Mouse (Mus musculus) yolk sac, embryonic 10.5 days (tissue): Measurements from ENCODE around the gene Amt.
"Not testable (repeated sequence)": the region's sequence is repeated elsewhere in the genome, so short reads cannot be mapped to it uniquely, and the experiment has no call there.

Experiments used
- DNase-seq: peaks from one replicate; pipeline ENCODE4 v3.0.0-alpha.2; 2017; ENCODE audit warnings: low spot score

The Amt gene

DNA sequence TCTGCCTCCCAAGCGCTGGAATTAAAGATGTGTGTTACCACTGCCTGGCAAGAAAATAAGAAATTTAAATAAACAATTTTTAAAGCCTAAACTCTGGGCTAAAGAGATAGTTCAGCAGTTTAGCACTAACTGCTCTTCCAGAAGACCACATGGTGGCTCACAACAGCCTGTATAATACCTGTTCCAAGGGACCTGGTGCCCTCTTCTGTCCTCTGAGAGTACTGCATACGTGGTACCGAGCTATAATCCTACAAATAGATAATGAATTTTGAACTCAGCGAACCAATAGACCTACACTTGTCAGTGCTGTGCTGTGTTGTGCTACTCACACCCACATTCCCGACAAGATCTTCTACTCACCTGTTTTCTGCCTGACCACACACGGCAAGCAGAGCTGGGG lies 12.2 kb upstream of the Amt start:
- DNase-seq: peak; percentile 57

DNA sequence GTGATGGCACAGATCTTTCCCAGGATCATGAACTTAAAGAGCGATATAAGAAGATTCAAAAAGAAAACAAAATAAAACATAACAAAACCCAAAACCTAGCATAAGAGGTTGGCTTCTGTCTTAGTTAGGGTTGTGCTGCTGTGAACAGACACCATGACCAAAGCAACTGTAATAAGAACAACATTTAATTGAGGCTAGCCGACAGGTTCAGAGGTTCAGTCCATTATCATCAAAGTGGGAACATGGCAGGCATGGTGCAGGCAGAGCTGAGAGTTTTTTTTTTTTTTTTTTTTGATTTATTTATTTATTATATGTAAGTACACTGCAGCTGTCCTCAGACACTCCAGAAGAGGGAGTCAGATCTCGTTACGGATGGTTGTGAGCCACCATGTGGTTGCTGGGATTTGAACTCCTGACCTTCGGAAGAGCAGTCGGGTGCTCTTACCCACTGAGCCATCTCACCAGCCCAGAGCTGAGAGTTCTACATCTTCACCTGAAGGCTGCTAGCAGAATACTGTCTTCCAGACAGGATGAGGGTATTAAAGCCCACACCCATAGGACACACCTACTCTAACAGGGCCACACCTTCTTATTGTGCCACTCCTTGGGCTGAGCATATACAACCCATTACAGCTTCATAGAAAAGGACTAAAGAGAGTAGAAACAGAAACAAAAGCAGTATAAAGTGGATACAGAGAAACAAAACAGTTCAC lies 9.0 kb upstream of the Amt start:
- not testable (repeated sequence) for DNase-seq

DNA sequence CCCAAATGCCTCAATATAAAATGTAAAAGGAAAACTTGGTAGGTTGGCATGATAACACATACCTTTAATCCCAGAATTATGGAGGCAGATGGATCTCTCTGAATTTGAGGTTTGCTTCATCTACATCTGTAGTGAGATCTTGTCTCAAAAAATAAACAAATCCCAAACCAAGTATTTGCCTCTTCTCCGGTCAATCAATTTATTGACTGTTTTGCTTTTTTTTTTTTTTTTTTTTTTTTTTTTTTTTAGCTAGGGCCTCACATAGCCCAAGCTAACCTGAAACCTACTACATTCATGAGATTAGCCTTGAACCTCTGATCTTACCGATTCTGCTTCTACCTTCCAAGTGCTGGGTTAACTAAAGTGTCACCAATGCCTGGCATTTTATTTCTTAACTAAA lies 7.3 kb upstream of the Amt start:
- DNase-seq: no peak

DNA sequence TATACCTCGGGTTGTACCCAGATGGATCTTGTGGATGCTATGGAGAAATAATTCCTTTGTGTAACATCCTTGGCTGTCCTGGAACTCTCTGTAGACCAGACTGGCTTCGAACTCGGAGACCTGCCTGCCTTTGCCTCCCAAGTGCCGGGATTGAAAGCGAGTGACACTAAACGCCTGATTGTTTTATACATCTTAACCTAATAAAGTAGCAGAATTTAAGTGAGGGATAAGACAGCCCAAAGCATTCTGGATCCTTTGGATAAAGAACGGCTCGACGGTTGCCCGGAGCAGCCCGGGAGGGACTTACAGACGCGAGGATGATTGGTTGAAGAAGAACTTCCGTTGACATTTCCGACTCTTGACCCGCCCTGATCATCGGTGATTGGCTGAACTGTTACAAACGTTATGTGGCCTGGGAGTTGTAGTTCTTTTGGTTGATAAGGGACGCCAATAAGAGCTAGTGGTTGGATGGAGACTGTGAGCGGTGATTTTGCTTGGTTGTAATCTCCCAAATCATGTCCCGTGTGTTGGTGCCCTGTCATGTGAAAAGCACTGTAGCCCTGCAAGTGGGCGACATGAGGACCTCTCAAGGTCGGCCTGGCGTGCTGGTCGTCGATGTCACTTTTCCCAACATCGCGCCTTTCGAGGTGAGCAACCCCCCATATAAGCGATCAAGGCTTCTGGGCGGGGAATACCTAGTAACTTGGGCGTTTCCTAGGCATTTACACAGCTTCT lies 6.5 kb upstream of the Amt start, which contains the start of gene Nicn1:
Gene Nicn1 (plus strand): TSS at position 414 of the 735 bp plus-strand sequence.
- DNase-seq: peak; percentile 93

DNA sequence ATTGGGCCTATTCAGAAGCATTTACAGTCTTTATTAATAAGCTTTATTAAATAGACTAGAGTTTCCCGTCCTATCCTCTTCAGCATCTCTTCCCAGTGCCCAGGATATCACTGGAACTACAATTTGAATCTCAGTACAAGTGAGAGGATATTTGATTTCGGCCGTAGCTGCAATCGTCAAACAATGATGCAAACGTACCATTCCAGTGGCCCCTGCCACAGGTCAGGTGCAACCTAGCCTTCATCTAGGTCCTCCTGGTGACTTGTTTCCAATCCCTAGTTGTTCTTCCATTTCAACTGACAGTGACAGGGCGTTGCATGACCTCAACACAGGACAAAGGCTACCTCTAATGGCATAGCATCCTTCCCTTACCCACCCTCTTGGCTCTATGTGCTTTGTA lies 5.9 kb upstream of the Amt start:
- no peak for DNase-seq

DNA sequence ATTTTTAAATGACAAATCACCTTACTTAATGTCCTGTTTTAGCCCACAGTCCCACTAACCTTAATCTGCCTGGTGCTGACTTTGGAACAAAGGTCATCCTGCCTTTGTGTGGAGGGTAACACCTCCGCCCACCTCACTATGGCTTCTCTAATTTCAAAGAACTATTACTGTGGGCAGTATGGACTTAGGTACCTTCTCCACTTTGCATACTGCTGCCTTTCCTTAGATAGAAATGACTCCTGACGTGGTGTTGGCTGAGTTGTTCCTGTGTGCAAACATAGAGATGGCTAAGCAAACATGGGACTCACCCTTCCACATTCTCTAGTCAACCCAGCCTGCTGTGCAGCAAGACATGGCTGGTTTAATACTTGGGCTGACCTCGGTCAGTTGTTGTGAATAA lies 5.2 kb downstream of the Amt start:
- DNase-seq: peak; percentile 75

DNA sequence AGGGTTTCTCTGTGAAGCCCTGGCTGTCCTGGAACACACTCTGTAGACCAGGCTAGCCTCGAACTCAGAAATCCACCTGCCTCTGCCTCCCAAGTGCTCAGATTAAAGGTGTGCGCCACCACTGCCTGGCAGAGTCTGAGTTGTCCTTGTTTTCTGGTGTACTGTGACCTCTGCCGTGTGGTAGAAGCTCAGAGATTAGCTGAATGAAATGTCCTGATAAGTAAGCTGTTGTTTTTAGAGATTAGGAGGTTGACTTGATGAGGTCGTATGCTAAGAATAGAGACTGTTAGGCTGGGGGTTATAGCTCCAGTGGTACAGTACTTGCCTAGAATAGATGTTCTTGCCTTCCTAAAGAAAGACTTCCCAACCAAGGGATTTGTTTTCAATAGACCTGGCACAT lies 8.1 kb downstream of the Amt start:
- peak; percentile 35 for DNase-seq

DNA sequence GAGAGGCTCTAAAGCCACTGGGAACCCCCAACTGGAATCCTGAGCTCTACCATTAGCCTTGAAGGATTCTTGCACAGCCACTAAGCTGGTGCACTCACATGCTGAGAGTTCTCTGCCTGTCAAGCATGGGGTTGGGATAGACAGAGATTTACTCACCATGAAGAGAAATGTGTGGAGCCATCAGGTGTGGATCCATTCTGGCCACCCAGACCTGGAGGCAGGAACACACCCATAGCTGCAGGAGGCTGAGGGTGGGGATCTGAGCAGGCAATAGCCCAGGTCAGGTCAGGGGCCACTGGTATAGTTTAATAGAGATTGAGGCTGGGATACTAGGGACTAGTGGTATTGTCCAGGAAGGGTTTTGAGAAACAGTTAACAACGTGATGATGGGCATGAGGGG lies 8.5 kb downstream of the Amt start:
- no peak for DNase-seq

DNA sequence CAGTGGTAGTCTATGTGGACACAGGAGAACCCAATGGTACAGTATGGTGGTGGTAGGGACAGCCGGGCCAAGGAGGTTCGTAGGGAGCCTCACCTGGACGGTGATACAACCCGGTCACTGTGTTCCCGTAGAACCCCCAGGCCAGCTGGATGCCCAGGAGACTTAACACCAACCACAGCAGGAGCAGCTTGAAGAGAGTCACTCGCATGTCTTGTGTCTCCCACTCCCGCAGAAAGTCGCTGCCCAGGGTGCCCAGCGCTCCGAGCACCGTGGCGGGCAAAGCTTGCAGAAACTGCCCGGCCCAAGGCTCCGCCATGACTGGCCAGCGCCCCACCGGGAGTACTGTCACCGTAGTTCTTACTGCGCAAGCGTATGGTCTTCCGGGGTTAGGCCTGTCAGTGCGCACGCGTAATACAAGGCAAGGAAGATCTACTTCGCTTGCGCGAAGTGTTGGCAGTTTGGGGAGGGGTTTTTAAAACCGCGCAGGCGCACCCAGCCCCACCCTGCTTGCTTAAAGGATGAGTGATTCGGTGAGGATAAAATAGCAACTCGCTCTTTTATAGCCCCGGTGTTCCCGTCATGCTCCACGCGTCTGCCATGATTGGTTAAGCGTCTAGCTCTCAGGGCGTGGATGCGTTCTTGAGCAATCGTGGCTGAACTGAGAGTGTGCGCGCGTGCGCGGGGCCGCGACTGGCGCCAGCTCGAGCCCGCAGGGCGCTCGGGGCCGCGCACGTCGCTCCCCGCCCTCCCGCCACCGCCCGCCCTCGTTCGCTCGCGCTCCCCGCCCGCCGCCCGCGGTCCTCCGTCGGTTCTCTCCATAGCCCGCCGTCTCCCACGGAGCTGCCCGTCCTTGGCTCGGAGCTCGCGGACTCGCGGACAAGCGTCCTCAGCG lies 9.2 kb downstream of the Amt start, which contains the start of the genes Rhoa and Tcta:
Gene Rhoa (plus strand): TSS at position 501 of the 892 bp plus-strand sequence.
Gene Tcta (minus strand): TSS at position 532 of the 892 bp plus-strand sequence.
- peak; percentile 99 for DNase-seq

DNA sequence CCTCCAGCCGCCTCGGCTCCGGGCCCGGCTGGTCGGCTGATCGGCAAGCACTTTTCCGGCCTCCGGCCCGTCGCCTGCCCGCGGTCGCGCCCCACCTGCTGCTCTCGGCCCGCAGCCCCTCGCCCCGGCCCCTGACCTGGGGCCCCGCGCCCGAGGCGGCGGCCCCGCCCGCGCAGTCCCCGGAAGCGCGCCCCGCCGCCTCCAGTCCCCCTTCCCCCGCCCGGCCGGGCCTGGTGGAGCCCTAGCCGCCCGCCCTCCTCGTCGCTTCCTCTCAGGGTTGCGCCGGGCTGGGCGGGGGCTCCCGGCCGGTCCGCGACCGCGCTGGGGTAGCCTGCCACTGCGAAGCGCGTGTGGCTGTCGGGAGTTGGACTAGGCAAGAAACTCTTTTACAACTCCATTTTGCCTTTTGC lies 9.9 kb downstream of the Amt start:
- no peak for DNase-seq

DNA sequence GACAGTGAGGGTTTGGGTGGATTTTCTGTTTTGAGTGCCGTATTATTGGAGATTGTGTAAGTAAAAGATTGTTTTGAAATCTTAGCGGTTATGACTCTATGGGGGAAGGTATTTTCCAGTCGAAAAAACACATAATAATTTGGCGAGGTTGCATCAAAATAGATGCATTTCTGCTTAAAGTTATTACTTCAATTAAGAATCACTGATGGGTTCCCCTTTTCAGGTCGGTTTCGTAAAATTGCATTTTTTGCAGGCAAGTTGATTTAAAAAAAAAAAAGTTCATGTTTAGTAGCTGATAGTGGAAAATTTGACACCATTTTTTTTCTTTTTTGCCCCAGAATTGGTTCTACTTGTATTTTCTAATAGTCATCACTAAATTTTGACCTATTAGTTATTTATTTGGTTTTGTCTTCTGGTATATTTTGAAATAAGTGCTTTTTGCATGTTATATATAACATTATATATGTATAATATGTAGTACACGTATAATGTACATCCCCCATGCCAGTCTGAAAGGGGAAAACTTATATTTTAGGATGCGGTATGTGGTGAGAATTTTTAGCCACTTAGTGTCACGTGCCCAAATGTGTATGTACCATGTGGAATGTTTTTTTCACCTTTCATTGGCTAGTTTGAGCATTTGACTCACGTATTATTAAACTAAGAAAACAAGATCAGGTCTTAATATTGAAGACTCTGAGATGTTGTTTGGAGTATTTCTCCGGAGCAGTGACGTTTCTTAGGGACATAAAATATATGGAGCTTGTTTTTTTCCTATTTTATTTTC lies 10.6 kb downstream of the Amt start:
- no peak for DNase-seq

DNA sequence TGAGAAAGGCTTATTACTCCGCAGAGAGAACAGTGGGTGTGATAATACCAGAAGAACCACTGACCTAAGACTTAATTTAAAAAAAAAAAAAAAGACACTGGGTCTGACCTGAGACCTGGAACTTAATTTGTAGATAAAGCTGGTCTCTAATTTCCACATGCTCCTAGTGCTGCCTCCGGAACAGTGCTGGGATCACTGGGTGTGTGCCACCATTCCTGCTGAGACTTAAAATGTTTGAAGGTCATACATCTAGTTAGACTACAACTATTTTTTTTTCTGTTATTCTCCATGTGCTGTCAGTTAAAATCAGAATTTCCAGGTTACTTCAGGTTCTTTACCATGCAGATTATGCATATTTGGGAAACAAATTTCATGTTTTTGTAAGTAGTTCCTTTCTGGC lies 11.5 kb downstream of the Amt start:
- no peak for DNase-seq

DNA sequence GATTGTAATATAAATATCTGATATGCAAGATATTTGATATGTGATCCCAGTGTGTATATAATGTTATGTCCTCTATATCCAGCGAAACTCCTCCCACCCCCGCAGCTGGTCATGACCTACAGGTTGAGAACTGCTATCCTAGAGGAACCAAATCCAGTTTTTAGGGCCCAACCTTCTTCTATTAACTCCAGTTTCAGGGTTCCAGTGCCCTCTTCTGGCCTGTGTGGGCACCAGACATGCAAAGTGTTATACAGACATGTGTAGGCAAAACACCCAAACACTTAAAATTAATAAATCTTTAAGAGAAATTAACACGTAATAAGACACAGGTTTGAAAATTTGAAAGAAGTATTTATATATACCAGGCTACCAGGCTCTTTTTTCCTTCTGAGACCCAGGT lies 20.9 kb downstream of the Amt start:
- DNase-seq: no peak

DNA sequence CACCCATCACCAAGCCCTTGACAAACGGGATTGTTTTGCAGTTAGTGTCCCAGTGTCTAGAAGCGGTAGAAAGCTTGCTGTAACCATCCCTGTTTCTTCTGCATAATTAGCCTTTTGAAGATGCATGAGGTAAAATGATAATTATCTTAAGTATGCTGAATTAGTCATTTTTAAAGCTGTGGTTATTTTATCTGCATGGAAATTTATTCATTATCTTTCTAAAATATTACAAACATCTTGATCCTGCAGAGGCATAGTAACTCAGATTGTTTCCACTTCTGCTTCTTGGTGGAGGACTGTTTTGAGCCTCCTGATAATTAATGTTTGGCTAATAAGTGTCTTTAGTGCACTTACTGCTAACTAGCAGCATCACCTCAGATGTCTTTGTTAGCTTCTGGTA lies 21.8 kb downstream of the Amt start:
- no peak for DNase-seq

DNA sequence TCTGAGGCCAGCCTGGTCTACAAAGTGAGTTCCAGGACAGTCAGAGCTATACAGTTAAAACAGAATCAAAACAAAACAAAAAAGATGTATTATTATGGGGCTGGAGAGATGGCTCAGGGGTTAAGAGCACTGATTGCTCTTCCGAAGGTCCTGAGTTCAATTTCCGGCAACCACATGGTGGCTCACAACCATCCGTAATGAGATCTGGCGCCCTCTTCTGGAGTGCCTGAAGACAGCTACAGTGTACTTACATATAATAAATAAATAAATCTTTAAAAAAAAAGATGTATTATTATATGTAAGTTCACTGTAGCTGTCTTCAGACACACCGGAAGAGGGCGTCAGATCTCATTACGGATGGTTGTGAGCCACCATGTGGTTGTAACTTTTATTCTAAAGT lies 25.4 kb downstream of the Amt start:
- not testable (repeated sequence) for DNase-seq

DNA sequence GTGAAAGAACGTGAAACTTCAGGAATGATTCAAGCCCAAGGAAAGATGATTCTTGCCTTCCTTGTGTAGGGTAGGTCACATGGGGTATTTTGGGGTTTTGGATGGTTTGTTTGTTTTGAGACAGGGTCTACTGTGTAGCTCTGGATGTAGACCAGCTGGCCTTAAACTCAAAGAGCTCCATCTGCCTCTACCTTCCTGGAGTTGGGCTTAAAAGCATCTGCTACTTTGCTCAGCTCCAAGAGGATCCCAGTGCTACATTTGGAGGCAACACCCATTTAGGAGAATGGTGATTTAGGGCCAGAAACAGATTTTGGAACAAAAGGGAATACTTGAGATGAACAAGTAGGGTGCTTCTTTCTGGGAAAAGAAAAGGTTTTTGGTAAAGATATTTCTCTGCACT lies 28.1 kb downstream of the Amt start:
- no peak for DNase-seq

DNA sequence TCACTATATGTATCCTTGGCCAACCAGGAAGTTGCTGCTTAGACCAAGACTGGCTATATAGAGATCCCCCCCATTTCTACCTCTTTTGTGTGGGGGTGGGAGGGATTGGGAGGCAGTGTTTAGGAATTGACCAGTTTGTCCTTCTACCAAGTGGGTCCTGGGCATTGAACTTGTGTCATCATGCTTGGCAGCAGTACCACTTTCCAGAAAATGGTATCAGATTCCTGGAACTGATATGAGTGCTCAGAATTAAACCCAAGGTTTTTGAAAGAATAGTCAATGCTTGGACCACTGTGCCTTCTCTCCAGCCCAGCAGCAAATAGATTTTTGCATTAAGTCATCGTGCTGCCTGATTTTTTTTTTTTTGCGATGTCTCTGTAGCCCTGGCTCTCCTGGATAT lies 29.2 kb downstream of the Amt start:
- DNase-seq: no peak

DNA sequence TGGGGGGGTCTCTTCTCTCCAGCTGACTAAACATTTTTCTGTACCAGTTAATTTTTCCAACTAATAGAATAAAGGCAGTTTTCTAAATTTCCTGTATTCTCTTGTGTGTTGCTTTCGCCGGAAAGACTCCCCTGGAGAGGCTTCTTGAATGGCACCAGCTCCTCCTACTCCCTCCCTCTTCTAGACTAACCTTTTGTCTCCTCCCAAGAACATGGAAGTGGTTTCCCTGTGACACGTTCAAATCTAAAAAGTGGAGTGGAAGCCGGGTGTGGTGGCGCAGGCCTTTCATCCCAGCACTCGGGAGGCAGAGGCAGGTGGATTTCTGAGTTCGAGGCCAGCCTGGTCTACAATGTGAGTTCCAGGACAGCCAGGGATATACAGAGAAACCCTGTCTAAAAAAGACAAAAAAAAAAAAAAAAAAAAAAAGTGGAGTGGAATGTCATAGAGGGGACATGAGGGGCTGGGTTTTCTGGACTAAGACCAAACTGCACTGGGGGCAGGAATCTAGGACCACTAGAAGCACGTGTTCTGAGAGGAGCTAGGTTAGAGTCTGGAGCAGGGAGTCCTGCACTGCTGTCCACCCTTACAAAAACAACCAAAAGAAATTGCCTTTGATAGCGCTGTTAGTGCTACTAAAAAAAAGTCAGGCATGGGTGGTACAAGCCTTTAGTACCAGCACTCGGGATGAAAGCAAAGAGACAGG lies 41.3 kb downstream of the Amt start:
- peak; percentile 13 for DNase-seq

DNA sequence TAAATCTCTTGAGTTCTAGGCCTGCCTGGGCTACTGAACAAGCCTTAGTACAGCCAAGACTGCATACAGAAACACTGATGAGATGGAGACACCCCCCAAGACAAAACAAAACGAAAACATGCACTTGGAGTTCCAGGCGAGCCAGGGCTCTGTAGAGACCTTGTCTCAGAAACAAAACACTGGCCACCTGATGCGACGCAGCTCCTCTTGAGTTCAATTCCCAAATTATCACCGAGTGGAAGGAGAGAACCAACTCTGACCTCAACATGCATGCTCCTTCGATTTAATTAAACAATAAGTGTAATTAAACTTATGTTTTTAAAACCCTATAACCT lies 41.9 kb downstream of the Amt start:
- no peak for DNase-seq

DNA sequence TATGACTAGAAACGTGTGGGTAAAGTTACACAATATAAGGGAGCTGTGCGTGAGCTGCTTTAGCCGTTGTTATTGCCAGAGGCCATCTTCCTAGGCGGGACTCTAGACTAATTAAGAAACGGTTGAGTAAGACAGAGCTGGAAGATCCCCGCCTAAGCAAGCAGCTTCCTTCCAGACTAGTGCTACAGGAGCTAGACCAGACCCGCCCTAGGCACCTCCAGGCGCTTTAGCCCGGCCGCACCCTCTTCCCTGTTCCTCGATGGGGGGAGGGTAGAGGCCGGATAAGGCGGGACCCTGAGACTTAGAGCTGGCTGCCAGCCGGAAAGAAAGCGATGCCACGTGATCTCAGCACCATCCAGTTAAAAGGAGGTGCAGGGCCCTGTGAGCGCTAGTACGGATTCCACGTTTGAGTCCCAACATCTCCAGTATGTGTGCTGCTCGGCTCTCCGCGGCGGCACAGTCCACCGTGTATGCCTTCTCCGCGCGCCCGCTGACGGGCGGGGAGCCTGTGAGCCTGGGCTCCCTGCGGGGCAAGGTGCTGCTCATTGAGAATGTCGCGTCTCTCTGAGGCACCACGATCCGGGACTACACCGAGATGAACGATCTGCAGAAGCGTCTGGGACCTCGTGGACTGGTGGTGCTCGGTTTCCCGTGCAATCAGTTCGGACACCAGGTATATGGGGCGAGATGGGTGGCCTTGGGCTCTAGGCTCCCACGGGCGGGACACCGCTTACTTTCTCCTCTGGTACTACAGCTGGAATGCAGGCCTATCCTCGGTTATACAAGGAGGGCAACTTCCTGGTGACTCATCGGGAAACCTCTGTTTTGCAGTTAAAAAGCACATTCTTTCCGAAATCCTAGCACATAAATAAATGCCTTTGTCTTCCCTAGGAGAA lies 42.5 kb downstream of the Amt start, which contains the start of gene Gpx1:
Gene Gpx1 (plus strand): TSS at position 18 of the 896 bp plus-strand sequence.
- peak; percentile 97 for DNase-seq
